Mouse (Mus musculus) liver, embryonic 14.5 days (tissue): ENCODE data around the gene Xaf1. TPM values are rescaled to one million over a fixed set of nuclear protein-coding genes. Genes with fewer than 3 reads are reported as not detected.

Experiments used
- ATAC-seq: fragments of 200-750 bp; cut with Nextera tagmentation; 2 replicates; pipeline ENCODE4 v1.8.0; 2017; ENCODE audit warnings: moderate number of reproducible peaks, mild to moderate bottlenecking, moderate library complexity; ENCODE audit not compliant: insufficient read depth
- DNase-seq, 3 experiments: peaks; one replicate each; pipeline ENCODE4 v3.0.0-alpha.2; 2012 to 2013; ENCODE audit warnings: low read depth in 3 of 3, low spot score in 3 of 3
- H3K27ac ChIP-seq: fragments of 300-500 bp; sonication (generic); 2 replicates; pipeline ENCODE4 v1.5.1; 2014; ENCODE audit warnings: moderate library complexity, mild to moderate bottlenecking, control low read depth, inconsistent platforms
- H3K27me3 ChIP-seq: fragments of 300-500 bp; sonication (generic); 2 replicates; pipeline ENCODE4 v1.6.1; 2014; ENCODE audit warnings: mild to moderate bottlenecking, low read length, moderate library complexity; ENCODE audit not compliant: control insufficient read depth, insufficient read depth
- H3K36me3 ChIP-seq: fragments of 300-500 bp; sonication (generic); replicated peaks from 2 replicates; pipeline ENCODE4 v1.6.1; 2014; ENCODE audit warnings: low read depth; ENCODE audit not compliant: control insufficient read depth, insufficient read depth
- H3K4me1 ChIP-seq, 2 experiments: fragments of 200-500 bp in 1 of 2; fragments of 300-500 bp in 1 of 2; sonication (generic) in 1 of 2; replicated peaks; 2 replicates each; pipeline ENCODE4 v1.6.1; 2012 to 2014; ENCODE audit warnings: antibody characterized with exemption in 1 of 2, inconsistent platforms in 1 of 2, low read length in 1 of 2; ENCODE audit not compliant: control insufficient read depth in 2 of 2, insufficient read depth in 2 of 2
- H3K4me2 ChIP-seq: fragments of 300-500 bp; sonication (generic); 2 replicates; pipeline ENCODE4 v1.6.1; 2014; ENCODE audit warnings: low read depth, mild to moderate bottlenecking, control low read depth, moderate library complexity
- H3K4me3 ChIP-seq, 2 experiments: fragments of 200-500 bp in 1 of 2; fragments of 300-500 bp in 1 of 2; sonication (generic) in 1 of 2; 2 replicates each; pipeline ENCODE4 v1.5.1; 2012 to 2014; ENCODE audit warnings: low read depth in 2 of 2, low read length in 2 of 2, mild to moderate bottlenecking in 2 of 2, control low read depth in 1 of 2, inconsistent platforms in 1 of 2, moderate library complexity in 1 of 2; ENCODE audit not compliant: insufficient read depth in 1 of 2
- H3K9ac ChIP-seq: fragments of 300-500 bp; sonication (generic); replicated peaks from 2 replicates; pipeline ENCODE4 v1.6.1; 2014; ENCODE audit warnings: mild to moderate bottlenecking, control low read depth, moderate library complexity
- H3K9me3 ChIP-seq: fragments of 300-500 bp; sonication (generic); 2 replicates; pipeline ENCODE4 v1.6.1; 2016; ENCODE audit warnings: low read length, mixed read lengths; ENCODE audit not compliant: control insufficient read depth
- CTCF ChIP-seq: IDR thresholded peaks from 2 replicates; pipeline ENCODE4 v1.5.1; 2016; ENCODE audit warnings: antibody characterized with exemption, low read depth, control low read depth
- EP300 ChIP-seq: IDR thresholded peaks from 2 replicates; pipeline ENCODE4 v1.6.1; 2016; ENCODE audit warnings: antibody characterized with exemption, low read depth
- WGBS: fragments of 180-500 bp; shearing (Covaris S2); extraction: QIAGEN DNeasy Blood & Tissue Kit; methylation state at CpG from one replicate; pipeline ENCODE4 v1.1.7; 2014; ENCODE audit not compliant: insufficient replicate concordance; 5-methylcytosine and 5-hydroxymethylcytosine counted together
- polyA plus RNA-seq, 2 experiments: library from polyadenylated mRNA; depleted of rRNA in 1 of 2; stranded (reverse) in 1 of 2; unstranded in 1 of 2; fragments of >200 nt; fragmentation: Nextera tagmentation in 1 of 2; extraction: Ambion mirVana in 1 of 2; gene quantifications; 2 replicates each; pipeline versions ENCODE4 v1.2.1 to v1.2.3; 2012 to 2014

Xaf1 gene
- polyA plus RNA-seq, 2 experiments: 1.6 to 1.7 TPM

GRCm38 (mm10) chr11:72283486-72284224 lies 17.8 kb upstream of the Xaf1 start:
- TF ChIP-seq EP300 (no peak), CTCF (no peak)
- Histone ChIP-seq H3K9me3 (no peaks in the 10 kb centered on the region), H3K36me3 (no peaks in the 10 kb centered on the region), H3K4me3 (no peak overlapping the region), H3K9ac (no peak overlapping the region), H3K4me2 (no peak overlapping the region), H3K4me1 (no peaks in the 10 kb centered on the region), H3K27me3 (no peaks in the 10 kb centered on the region), H3K27ac (no peak overlapping the region)
- DNase-seq: no peak
- no peak for ATAC-seq
- WGBS: 69% methylated on average over 16 of the region's 16 CpGs

GRCm38 (mm10) chr11:72284532-72285182 lies 16.8 kb upstream of the Xaf1 start:
- ATAC-seq (no peak), DNase-seq (no peak)
- Histone ChIP-seq H3K36me3 (no peaks in the 10 kb centered on the region), H3K9ac (no peak overlapping the region), H3K27me3 (no peaks in the 10 kb centered on the region), H3K27ac (no peak overlapping the region), H3K4me3 (no peak overlapping the region), H3K9me3 (no peaks in the 10 kb centered on the region), H3K4me1 (no peaks in the 10 kb centered on the region), H3K4me2 (no peak overlapping the region)
- 67% methylated on average over 14 of the region's 14 CpGs for WGBS
- TF ChIP-seq CTCF (no peak), EP300 (no peak)

GRCm38 (mm10) chr11:72285971-72286480 lies 15.4 kb upstream of the Xaf1 start:
- WGBS: 43% methylated on average over 6 of the region's 6 CpGs
- no peak overlapping the region for H3K4me2 ChIP-seq
- no peak for ATAC-seq

GRCm38 (mm10) chr11:72286651-72287050 lies 14.8 kb upstream of the Xaf1 start:
- no peak for ATAC-seq
- H3K4me1 ChIP-seq: no peaks in the 10 kb centered on the region

More at GRCm38 (mm10) chr11:72285971-72286480, 15.4 kb upstream of the Xaf1 start:
- Histone ChIP-seq H3K9ac (no peak overlapping the region), H3K36me3 (no peaks in the 10 kb centered on the region), H3K4me1 (no peaks in the 10 kb centered on the region), H3K27me3 (no peaks in the 10 kb centered on the region), H3K4me3 (no peak overlapping the region), H3K27ac (no peak overlapping the region), H3K9me3 (no peaks in the 10 kb centered on the region)
- no peak for DNase-seq
- TF ChIP-seq EP300 (no peak), CTCF (no peak)

GRCm38 (mm10) chr11:72287126-72287525 lies 14.3 kb upstream of the Xaf1 start:
- no peak for DNase-seq
- Histone ChIP-seq H3K27ac (no peak overlapping the region), H3K9me3 (no peaks in the 10 kb centered on the region), H3K4me1 (no peaks in the 10 kb centered on the region), H3K4me2 (no peak overlapping the region), H3K27me3 (no peaks in the 10 kb centered on the region), H3K9ac (no peak overlapping the region), H3K4me3 (no peak overlapping the region), H3K36me3 (no peaks in the 10 kb centered on the region)
- WGBS: 77% methylated on average over 2 of the region's 2 CpGs
- no peak for ATAC-seq
- TF ChIP-seq EP300: no peak
- no peak for TF ChIP-seq CTCF

More at GRCm38 (mm10) chr11:72286651-72287050, 14.8 kb upstream of the Xaf1 start:
- H3K27ac ChIP-seq: no peak overlapping the region
- H3K4me2 ChIP-seq: no peak overlapping the region
- no peak overlapping the region for H3K9ac ChIP-seq
- WGBS: 51% methylated on average over 3 of the region's 3 CpGs
- H3K36me3 ChIP-seq: no peaks in the 10 kb centered on the region
- no peak overlapping the region for H3K4me3 ChIP-seq
- H3K9me3 ChIP-seq: no peaks in the 10 kb centered on the region
- no peaks in the 10 kb centered on the region for H3K27me3 ChIP-seq
- DNase-seq: no peak
- no peak for TF ChIP-seq EP300
- no peak for TF ChIP-seq CTCF
